Mouse (Mus musculus) bone marrow, adult 2 months (tissue): ENCODE data around the gene Cab39l.

Source experiments
- CTCF ChIP-seq: fragments of 200-500 bp; IDR thresholded peaks from 2 replicates; pipeline ENCODE4 v1.5.1; 2011; ENCODE audit warnings: low read length, control low read depth; ENCODE audit not compliant: control insufficient read depth, insufficient read depth
- POLR2A ChIP-seq: fragments of 200-500 bp; IDR thresholded peaks from 2 replicates; pipeline ENCODE4 v1.6.1; 2011; ENCODE audit warnings: low read depth, mild to moderate bottlenecking, control low read depth, low read length, borderline replicate concordance; ENCODE audit not compliant: control insufficient read depth

DNA sequence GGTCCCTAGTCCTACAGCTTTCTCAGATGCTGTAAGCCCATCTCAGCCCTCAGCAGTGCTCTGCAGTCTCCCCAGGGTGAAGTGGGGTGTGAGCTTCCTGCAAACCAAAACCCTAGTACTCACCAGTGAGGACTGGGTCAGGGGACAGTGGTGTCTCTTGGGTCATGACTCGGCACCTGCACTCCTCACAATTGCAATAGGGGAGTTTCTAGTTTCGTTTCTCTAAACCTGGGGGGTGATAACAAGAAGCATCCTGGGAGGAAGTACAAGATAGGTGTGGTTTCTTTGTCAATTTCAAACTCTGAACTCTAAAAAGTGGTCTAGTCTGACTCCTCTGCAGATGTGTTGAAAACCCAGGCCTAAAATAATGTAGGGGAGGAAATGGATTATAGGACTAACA lies 43.8 kb upstream of the Cab39l start:
- TF ChIP-seq CTCF, result no peak
- TF ChIP-seq POLR2A, result no peak
